Comparison of ENCODE assay signal across 8 mouse cellular contexts in the genomic region with DNA sequence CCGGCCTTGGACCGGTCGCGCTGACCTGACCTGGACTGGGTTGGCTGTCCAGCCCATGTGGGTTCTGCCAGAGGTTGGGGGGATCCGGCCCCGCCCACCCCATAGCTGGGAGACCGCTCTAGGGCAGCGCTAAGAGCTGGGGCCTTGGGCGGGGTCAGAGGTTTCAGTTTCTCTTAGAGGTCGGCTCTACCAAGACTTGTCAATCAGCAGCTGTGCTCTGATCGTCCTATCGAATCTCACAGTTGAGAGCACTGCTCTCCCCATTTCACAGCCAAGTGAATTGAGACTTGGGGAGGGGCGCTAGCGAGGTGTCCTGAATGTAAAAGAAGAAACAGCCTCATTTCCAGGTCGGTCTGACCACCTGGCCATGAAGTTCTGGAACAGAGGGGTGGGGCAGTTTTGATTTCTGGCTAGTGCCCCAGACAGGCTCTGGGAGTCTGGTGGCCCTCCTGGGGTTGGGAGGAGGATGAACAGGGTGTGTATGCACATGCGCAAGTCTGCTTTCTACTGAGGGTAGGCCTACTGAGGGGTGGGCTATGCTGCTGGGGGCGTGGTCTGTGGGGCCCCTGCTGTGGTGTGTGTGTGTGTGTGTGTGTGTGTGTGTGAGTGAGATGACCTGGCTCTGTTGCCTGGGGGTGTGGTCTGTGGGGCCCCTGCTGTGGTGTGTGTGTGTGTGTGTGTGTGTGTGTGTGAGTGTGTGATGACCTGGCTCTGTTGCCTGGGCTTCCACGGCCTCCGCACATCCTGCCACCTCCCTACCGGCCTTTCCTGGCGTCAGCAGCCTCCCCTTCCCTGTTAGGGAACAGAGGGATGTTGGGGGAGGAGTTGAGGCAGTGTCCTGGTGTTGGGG. TPM values are rescaled to one million over a fixed set of nuclear protein-coding genes. Genes with fewer than 3 reads are reported as not detected.
DNase-seq lines count a peak whose midpoint lies in the region; ATAC-seq lines count a peak whose summit lies in the region.

No protein-coding gene starts in this region.

- peak overlapping the region; percentile 59 for H3K4me3 ChIP-seq in hindbrain, embryonic 16.5 days (ENCODE audit: low read length)
- peak overlapping the region; percentile 84 for H3K4me3 ChIP-seq in liver, embryonic 12.5 days

- H3K27ac ChIP-seq in hindbrain, embryonic 16.5 days (ENCODE audit: low read depth, low read length) = peak overlapping the region; percentile 73
- H3K27ac ChIP-seq in liver, embryonic 12.5 days = peak overlapping the region; percentile 93

- peaks cover 21% of the 10 kb centered on the region for H3K4me1 ChIP-seq in hindbrain, embryonic 16.5 days (ENCODE audit: control insufficient read depth, insufficient read depth, low read depth, low read length)
- H3K4me1 ChIP-seq in liver, embryonic 12.5 days = peaks cover 65% of the 10 kb centered on the region

- peak overlapping the region; percentile 73 for H3K4me2 ChIP-seq in hindbrain, embryonic 16.5 days (ENCODE audit: low read length)
- peak overlapping the region; percentile 95 for H3K4me2 ChIP-seq in liver, embryonic 12.5 days

- H3K36me3 ChIP-seq in hindbrain, embryonic 16.5 days (ENCODE audit: control insufficient read depth, insufficient read depth, low read length) = no peaks in the 10 kb centered on the region
- peaks cover 17% of the 10 kb centered on the region for H3K36me3 ChIP-seq in liver, embryonic 12.5 days

- 0 out of 2 replicates have a peak, but pooled peaks cover 2% of the 10 kb centered on the region for H3K27me3 ChIP-seq in hindbrain, embryonic 16.5 days (replicated peaks; ENCODE audit: control insufficient read depth, insufficient read depth, low read length)
- no peaks in the 10 kb centered on the region for H3K27me3 ChIP-seq in liver, embryonic 12.5 days (replicated peaks)

- DNase-seq in ovary, postnatal 36 days (ENCODE audit: low spot score) = peak; percentile 75
- DNase-seq in ovary, postnatal 10 days (ENCODE audit: low spot score) = no peak
- DNase-seq in c-Kit-positive CD71-positive TER-119-negative erythroid progenitor cells, embryonic 14.5 days (ENCODE audit: low read depth) = peak; percentile 72
- DNase-seq in gastrocnemius, adult 8-10 months (ENCODE audit: low spot score in 2 of 2) = peak; percentile 49 to 65
- peak; percentile 65 for DNase-seq in thymus, postnatal 14 days

- no peak for ATAC-seq in hindbrain, embryonic 16.5 days
- ATAC-seq in liver, embryonic 12.5 days = peak; percentile 68
- ATAC-seq in monocyte, adult 5-6 weeks (replicated peaks; ENCODE audit: insufficient number of reproducible peaks, low FRiP score, low TSS enrichment, poor library complexity, severe bottlenecking) = peak; percentile 39; the same call in 1 of the 2 replicates

- no peaks in the 10 kb centered on the region for H3K9me3 ChIP-seq in hindbrain, embryonic 16.5 days (ENCODE audit: control insufficient read depth, low read length)
- H3K9me3 ChIP-seq in liver, embryonic 12.5 days (replicated peaks) = no peaks in the 10 kb centered on the region

- peak overlapping the region; percentile 70 for H3K9ac ChIP-seq in hindbrain, embryonic 16.5 days (ENCODE audit: low read depth, low read length)
- H3K9ac ChIP-seq in liver, embryonic 12.5 days = peak overlapping the region; percentile 90

- 2% methylated on average over 21 of the region's 21 CpGs for WGBS in hindbrain, embryonic 16.5 days
- 2% methylated on average over 21 of the region's 21 CpGs for WGBS in liver, embryonic 12.5 days (ENCODE audit: insufficient replicate concordance)

RNA-seq across cellular contexts. Expression of gene Triobp, which starts 36.1 kb away (rescaled TPM):
- 10 to 100 TPM; 38.3 to 69.6 (median 41.9) TPM for total RNA-seq in gastrocnemius, adult 8-10 months (2022)
- polyA plus RNA-seq in hindbrain, embryonic 16.5 days (2015; fragmentation: Nextera tagmentation; extraction: Ambion mirVana) = 36.1 and 40.4 TPM in 2 replicates
- polyA plus RNA-seq in liver, embryonic 12.5 days (2016; fragmentation: Nextera tagmentation; extraction: Ambion mirVana) = 21.0 and 26.8 TPM in 2 replicates
- 21.8 to 39.7 TPM (median 29.5 TPM) in 3 replicates for total RNA-seq in monocyte, adult 5-6 weeks (2017)

RNA-seq across cellular contexts. Expression of gene H1f0, which starts 44.6 kb away (rescaled TPM):
- 100 to 1,000 TPM in 1 of 4 experiments, 10 to 100 TPM in 3; 84.7 to 103 (median 92.1) TPM for total RNA-seq in gastrocnemius, adult 8-10 months (2022)
- polyA plus RNA-seq in hindbrain, embryonic 16.5 days (2015; fragmentation: Nextera tagmentation; extraction: Ambion mirVana) = 200 and 206 TPM in 2 replicates
- polyA plus RNA-seq in liver, embryonic 12.5 days (2016; fragmentation: Nextera tagmentation; extraction: Ambion mirVana) = 114 and 122 TPM in 2 replicates
- total RNA-seq in monocyte, adult 5-6 weeks (2017) = 27.7 to 41.5 TPM (median 37.9 TPM) in 3 replicates

RNA-seq across cellular contexts. Expression of gene Nol12, which starts 48.9 kb away (rescaled TPM):
- 10 to 100 TPM; 24.0 to 31.2 (median 28.1) TPM for total RNA-seq in gastrocnemius, adult 8-10 months (2022)
- 63.6 and 68.1 TPM in 2 replicates for polyA plus RNA-seq in hindbrain, embryonic 16.5 days (2015; fragmentation: Nextera tagmentation; extraction: Ambion mirVana)
- 47.9 and 51.6 TPM in 2 replicates for polyA plus RNA-seq in liver, embryonic 12.5 days (2016; fragmentation: Nextera tagmentation; extraction: Ambion mirVana)
- 8.3 to 18.0 TPM (median 11.6 TPM) in 3 replicates for total RNA-seq in monocyte, adult 5-6 weeks (2017)

RNA-seq across cellular contexts. Expression of gene Lgals1, which starts 57.1 kb away (rescaled TPM):
- 100 to 1,000 TPM; 214 to 406 (median 281) TPM for total RNA-seq in gastrocnemius, adult 8-10 months (2022)
- polyA plus RNA-seq in hindbrain, embryonic 16.5 days (2015; fragmentation: Nextera tagmentation; extraction: Ambion mirVana) = 105 and 169 TPM in 2 replicates
- 644 and 660 TPM in 2 replicates for polyA plus RNA-seq in liver, embryonic 12.5 days (2016; fragmentation: Nextera tagmentation; extraction: Ambion mirVana)
- total RNA-seq in monocyte, adult 5-6 weeks (2017) = 404 to 1,073 TPM (median 510 TPM) in 3 replicates

RNA-seq across cellular contexts. Expression of gene Galr3, which starts 58.0 kb away (rescaled TPM):
- not detected for total RNA-seq in gastrocnemius, adult 8-10 months (2022)
- polyA plus RNA-seq in hindbrain, embryonic 16.5 days (2015; fragmentation: Nextera tagmentation; extraction: Ambion mirVana) = 0.14 TPM in 1 of 2 replicates, not detected in the other
- 0.41 and 0.55 TPM in 2 replicates for polyA plus RNA-seq in liver, embryonic 12.5 days (2016; fragmentation: Nextera tagmentation; extraction: Ambion mirVana)
- total RNA-seq in monocyte, adult 5-6 weeks (2017) = not detected in 3 replicates
